Mouse (Mus musculus): Measurements from ENCODE around the gene Hist1h2bq.
"Not testable (repeated sequence)": the region's sequence is repeated elsewhere in the genome, so short reads cannot be mapped to it uniquely, and the experiment has no call there.

GRCm38 (mm10) chr13:21811539-21811938, 1.5 kb upstream of the Hist1h2bq start, which contains the start of gene Hist1h4m:
- not testable (repeated sequence) for TF ChIP-seq CTCF (IDR thresholded peaks at IDR 0.05 in 2 of 3, conservative IDR thresholded peaks at IDR 0.05 in 1 of 3; ENCODE audit: control insufficient read depth in 1 of 3, insufficient read depth in 1 of 3, low read depth in 2 of 3, low read length in 3 of 3, poor library complexity in 1 of 3, severe bottlenecking in 1 of 3); RAD21 (IDR thresholded peaks at IDR 0.05; ENCODE audit: low read depth, low read length); POLR2A (IDR thresholded peaks at IDR 0.05; ENCODE audit: control insufficient read depth in 1 of 2, insufficient read depth in 1 of 2, low read depth in 1 of 2, low read length in 2 of 2, poor library complexity in 1 of 2); USF1 (IDR thresholded peaks at IDR 0.05; ENCODE audit: low read depth, low read length); RCOR1 (IDR thresholded peaks at IDR 0.05; ENCODE audit: low read depth, low read length); TBP (IDR thresholded peaks at IDR 0.05; ENCODE audit: low read depth, low read length); ELF1 (IDR thresholded peaks at IDR 0.05; ENCODE audit: low read depth, low read length); MAFK (IDR thresholded peaks at IDR 0.05; ENCODE audit: borderline replicate concordance, low read depth, low read length); TAL1 (IDR thresholded peaks at IDR 0.05; ENCODE audit: low read length); EP300 (IDR thresholded peaks at IDR 0.05; ENCODE audit: low read depth in 1 of 2, low read length in 2 of 2); SMC3 (IDR thresholded peaks at IDR 0.05; ENCODE audit: low read depth, low read length); TCF12 (IDR thresholded peaks at IDR 0.05; ENCODE audit: low read depth, low read length); MYC (IDR thresholded peaks at IDR 0.05; ENCODE audit: low read depth, low read length); GATA1 (IDR thresholded peaks at IDR 0.05; ENCODE audit: low read depth, low read length)

Measured in MEL (cell line).